Mouse (Mus musculus): ENCODE measurements around the gene Pgam1. TPM values are rescaled to one million over a fixed set of nuclear protein-coding genes. Genes with fewer than 3 reads are reported as not detected.
"Not testable (repeated sequence)": the region's sequence is repeated elsewhere in the genome, so short reads cannot be mapped to it uniquely, and the experiment has no call there.

Pgam1 gene
- 100 to 1,000 TPM in 1 of 2 experiments, 10 to 100 TPM in 1; 98.5 to 103 TPM for total RNA-seq (2021)

GRCm38 (mm10) chr19:41911178-41912073 is at the start of gene Pgam1:
TSS of gene Pgam1 (plus strand) at chr19:41911923.
- peak; percentile 95 for DNase-seq (ENCODE audit: low spot score)
- intact Hi-C loops (cut with DNase I) = no loop called here

- DNase-seq (ENCODE audit: low spot score) = no peak
- intact Hi-C loops (cut with DNase I) = loop anchor here (10.0 kb wide), 1 partner anchor 212 kb away; no protein-coding TSS in a partner anchor
Measured at GRCm38 (mm10) chr19:41866707-41867106, 45.0 kb upstream of the Pgam1 start.

GRCm38 (mm10) chr19:41869296-41869695 is 42.4 kb upstream of the Pgam1 start:
- no peak for DNase-seq (ENCODE audit: low spot score)
- intact Hi-C loops (cut with DNase I) = loop anchor here (10.0 kb wide), 1 partner anchor 214 kb away; no protein-coding TSS in a partner anchor

- intact Hi-C loops (cut with DNase I) = loop anchor here (10.0 kb wide), 1 partner anchor 215 kb away; no protein-coding TSS in a partner anchor
- not testable (repeated sequence) for DNase-seq (ENCODE audit: low spot score)
Measured at GRCm38 (mm10) chr19:41869946-41870345, 41.8 kb upstream of the Pgam1 start.

GRCm38 (mm10) chr19:41872285-41872684 is 39.4 kb upstream of the Pgam1 start:
- intact Hi-C loops (cut with DNase I) = no loop called here
- DNase-seq (ENCODE audit: low spot score) = no peak

- intact Hi-C loops (cut with DNase I) = no loop called here
- DNase-seq (ENCODE audit: low spot score) = no peak
Measured at GRCm38 (mm10) chr19:41874356-41874755, 37.4 kb upstream of the Pgam1 start.

- DNase-seq (ENCODE audit: low spot score) = no peak
- intact Hi-C loops (cut with DNase I) = no loop called here
Measured at GRCm38 (mm10) chr19:41881842-41882241, 29.9 kb upstream of the Pgam1 start.

- no peak for DNase-seq (ENCODE audit: low spot score)
Measured at GRCm38 (mm10) chr19:41883882-41884281, 27.8 kb upstream of the Pgam1 start.

GRCm38 (mm10) chr19:41888191-41888590 is 23.5 kb upstream of the Pgam1 start:
- intact Hi-C loops (cut with DNase I) = no loop called here
- DNase-seq (ENCODE audit: low spot score) = no peak

More at GRCm38 (mm10) chr19:41883882-41884281, 27.8 kb upstream of the Pgam1 start:
- intact Hi-C loops (cut with DNase I) = no loop called here

- intact Hi-C loops (cut with DNase I) = no loop called here
- DNase-seq (ENCODE audit: low spot score) = no peak
Measured at GRCm38 (mm10) chr19:41894959-41895358, 16.8 kb upstream of the Pgam1 start.

GRCm38 (mm10) chr19:41895460-41896318 is 16.0 kb upstream of the Pgam1 start, which contains the start of gene Rrp12:
TSS of gene Rrp12 (minus strand) at chr19:41896173.
- intact Hi-C loops (cut with DNase I) = no loop called here

GRCm38 (mm10) chr19:41896319-41896711 is 15.4 kb upstream of the Pgam1 start:
- intact Hi-C loops (cut with DNase I) = no loop called here
- no peak for DNase-seq (ENCODE audit: low spot score)

More at GRCm38 (mm10) chr19:41895460-41896318, 16.0 kb upstream of the Pgam1 start, which contains the start of gene Rrp12:
- peak; percentile 65 for DNase-seq (ENCODE audit: low spot score)

- no peak for DNase-seq (ENCODE audit: low spot score)
- intact Hi-C loops (cut with DNase I) = loop anchor here (2.0 kb wide), 1 partner anchor 128 kb away; no protein-coding TSS in a partner anchor
Measured at GRCm38 (mm10) chr19:41898860-41899259, 12.9 kb upstream of the Pgam1 start.

- no peak for DNase-seq (ENCODE audit: low spot score)
Measured at GRCm38 (mm10) chr19:41900495-41901090, 11.1 kb upstream of the Pgam1 start.

GRCm38 (mm10) chr19:41901696-41902095 is 10.0 kb upstream of the Pgam1 start:
- no peak for DNase-seq (ENCODE audit: low spot score)
- intact Hi-C loops (cut with DNase I) = no loop called here

More at GRCm38 (mm10) chr19:41900495-41901090, 11.1 kb upstream of the Pgam1 start:
- intact Hi-C loops (cut with DNase I) = no loop called here

GRCm38 (mm10) chr19:41902848-41903593 is 8.7 kb upstream of the Pgam1 start:
- no peak for DNase-seq (ENCODE audit: low spot score)
- intact Hi-C loops (cut with DNase I) = no loop called here

- intact Hi-C loops (cut with DNase I) = no loop called here
- no peak for DNase-seq (ENCODE audit: low spot score)
Measured at GRCm38 (mm10) chr19:41905246-41905645, 6.5 kb upstream of the Pgam1 start.

- no peak for DNase-seq (ENCODE audit: low spot score)
- intact Hi-C loops (cut with DNase I) = no loop called here
Measured at GRCm38 (mm10) chr19:41906311-41907078, 5.2 kb upstream of the Pgam1 start.
